Mouse (Mus musculus): ENCODE data around the gene Uncx.

Uncx gene

DNA sequence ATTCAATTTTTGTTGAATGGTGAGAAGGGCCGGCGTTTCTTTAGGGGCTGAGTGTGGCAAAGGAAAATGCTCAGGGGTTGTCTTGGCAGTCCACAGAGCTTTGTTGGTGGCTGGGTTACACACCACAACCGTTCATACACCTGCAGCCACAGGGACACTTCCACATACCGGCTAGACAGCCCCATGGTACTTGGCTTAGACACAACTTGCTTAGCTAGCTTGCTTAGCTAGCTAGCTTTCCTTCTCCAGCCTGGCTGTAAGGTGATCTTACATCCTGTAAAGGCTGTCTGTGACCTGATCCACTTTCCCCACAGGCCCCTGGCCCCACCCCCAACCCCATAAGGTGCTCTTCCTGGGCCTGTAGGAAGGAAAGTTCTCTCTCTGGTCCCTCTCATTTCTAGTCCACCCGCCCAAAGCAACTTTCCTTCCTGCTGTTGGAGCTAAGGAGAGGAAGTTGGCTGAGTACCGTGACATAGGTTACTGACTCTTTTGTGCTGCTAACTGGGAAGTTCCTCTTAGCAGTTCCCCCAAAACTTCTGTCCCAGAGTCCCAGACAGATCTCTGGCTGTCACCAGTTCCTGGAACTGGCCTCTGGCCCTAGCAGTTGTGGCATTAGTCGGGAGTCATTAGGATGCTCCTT lies 12.3 kb downstream of the Uncx start:
- H3K27me3 ChIP-seq (ENCODE audit: insufficient read depth, low read length): peaks cover 96% of the 10 kb centered on the region
- no peak overlapping the region for H3K4me3 ChIP-seq (replicated peaks; ENCODE audit: low read length)
- no peaks in the 10 kb centered on the region for H3K36me3 ChIP-seq (ENCODE audit: insufficient read depth, low read length)
- no peak for TF ChIP-seq POU5F1 (IDR thresholded peaks at IDR 0.05; ENCODE audit: borderline replicate concordance, low read length)
- no peak for TF ChIP-seq NANOG (IDR thresholded peaks at IDR 0.05; ENCODE audit: borderline replicate concordance, low read length)
- no peak for TF ChIP-seq CTCF (conservative IDR thresholded peaks at IDR 0.05; ENCODE audit: low read length)
- peaks cover 4% of the 10 kb centered on the region; the same call in 1 of the 2 replicates for H3K9me3 ChIP-seq (ENCODE audit: low read length)
- H3K4me1 ChIP-seq (replicated peaks; ENCODE audit: low read depth, low read length): peaks cover 74% of the 10 kb centered on the region

DNA sequence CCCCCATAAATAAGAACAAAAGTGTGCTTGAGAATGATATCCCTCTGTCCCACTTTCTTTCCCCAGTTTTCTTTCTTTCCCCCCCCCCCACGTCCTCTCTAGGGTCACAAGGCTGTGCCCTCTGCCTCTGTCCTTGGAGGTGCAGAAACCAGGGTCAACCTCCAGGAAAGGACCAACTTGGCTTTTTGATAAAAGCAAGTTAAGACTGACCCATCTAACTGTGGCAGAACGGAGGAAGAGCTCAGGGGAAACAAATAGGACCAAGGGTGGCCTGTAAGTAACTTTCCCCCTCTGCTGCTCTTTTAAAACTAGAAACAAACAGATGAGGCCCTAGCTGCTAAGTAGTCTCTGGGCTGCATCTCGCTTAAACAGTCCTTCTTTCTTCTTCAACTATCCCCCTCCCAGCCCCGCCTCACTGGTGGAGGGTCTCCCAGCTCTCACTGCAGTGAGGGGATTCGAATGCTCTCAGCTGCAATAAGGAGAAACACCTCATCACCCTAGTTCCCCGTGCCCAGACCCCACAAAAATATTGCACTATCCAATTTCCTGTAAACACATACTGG lies 12.9 kb downstream of the Uncx start:
- no peak for TF ChIP-seq NANOG (IDR thresholded peaks at IDR 0.05; ENCODE audit: borderline replicate concordance, low read length)
- TF ChIP-seq POU5F1 (IDR thresholded peaks at IDR 0.05; ENCODE audit: borderline replicate concordance, low read length): no peak
- TF ChIP-seq CTCF (conservative IDR thresholded peaks at IDR 0.05; ENCODE audit: low read length): no peak
- H3K4me1 ChIP-seq (replicated peaks; ENCODE audit: low read depth, low read length): peaks cover 72% of the 10 kb centered on the region

GRCm38 (mm10) chr5:139557079-139557478 lies 13.8 kb downstream of the Uncx start:
- Histone ChIP-seq H3K36me3 (ENCODE audit: insufficient read depth, low read length) (no peaks in the 10 kb centered on the region), H3K4me1 (replicated peaks; ENCODE audit: low read depth, low read length) (peaks cover 66% of the 10 kb centered on the region), H3K4me3 (replicated peaks; ENCODE audit: low read length) (no peak overlapping the region; the same call in 1 of the 2 replicates), H3K9me3 (ENCODE audit: low read length) (peaks cover 4% of the 10 kb centered on the region; the same call in 1 of the 2 replicates), H3K27me3 (ENCODE audit: insufficient read depth, low read length) (peaks cover 97% of the 10 kb centered on the region)
- TF ChIP-seq POU5F1 (IDR thresholded peaks at IDR 0.05; ENCODE audit: borderline replicate concordance, low read length): no peak
- no peak for TF ChIP-seq NANOG (IDR thresholded peaks at IDR 0.05; ENCODE audit: borderline replicate concordance, low read length)
- TF ChIP-seq CTCF (conservative IDR thresholded peaks at IDR 0.05; ENCODE audit: low read length): no peak

More for the DNA sequence above, 12.9 kb downstream of the Uncx start:
- no peaks in the 10 kb centered on the region for H3K36me3 ChIP-seq (ENCODE audit: insufficient read depth, low read length)
- H3K27me3 ChIP-seq (ENCODE audit: insufficient read depth, low read length): peaks cover 96% of the 10 kb centered on the region
- peaks cover 4% of the 10 kb centered on the region; the same call in 1 of the 2 replicates for H3K9me3 ChIP-seq (ENCODE audit: low read length)
- no peak overlapping the region for H3K4me3 ChIP-seq (replicated peaks; ENCODE audit: low read length)

- Histone ChIP-seq H3K4me1 (replicated peaks; ENCODE audit: low read depth, low read length) (peaks cover 59% of the 10 kb centered on the region), H3K4me3 (replicated peaks; ENCODE audit: low read length) (peak overlapping the region; percentile 43), H3K9me3 (ENCODE audit: low read length) (peaks cover 4% of the 10 kb centered on the region; the same call in 1 of the 2 replicates), H3K27me3 (ENCODE audit: insufficient read depth, low read length) (peaks cover 95% of the 10 kb centered on the region), H3K36me3 (ENCODE audit: insufficient read depth, low read length) (no peaks in the 10 kb centered on the region)
- no peak for TF ChIP-seq NANOG (IDR thresholded peaks at IDR 0.05; ENCODE audit: borderline replicate concordance, low read length)
- TF ChIP-seq POU5F1 (IDR thresholded peaks at IDR 0.05; ENCODE audit: borderline replicate concordance, low read length): no peak
- no peak for TF ChIP-seq CTCF (conservative IDR thresholded peaks at IDR 0.05; ENCODE audit: low read length)
These were observed 14.5 kb downstream of the Uncx start for GRCm38 (mm10) chr5:139557531-139558467.

DNA sequence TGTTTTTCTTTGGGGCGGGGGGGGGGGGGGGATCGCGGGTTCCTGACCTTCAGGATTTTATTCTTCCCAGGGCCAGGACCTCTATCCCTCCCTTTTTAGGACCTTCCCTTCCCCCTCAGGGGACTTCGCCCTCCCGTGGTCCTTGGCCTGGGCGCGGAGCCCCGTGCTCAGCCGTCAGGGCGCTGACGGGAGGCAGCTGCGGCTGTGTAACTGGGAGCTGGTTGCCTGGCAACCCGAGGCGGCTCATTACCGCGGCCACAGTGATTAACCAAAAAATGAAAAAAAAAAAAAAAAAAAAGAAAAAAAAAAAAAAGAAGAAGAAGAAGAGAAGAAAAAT lies 15.1 kb downstream of the Uncx start:
- Histone ChIP-seq H3K9me3 (ENCODE audit: low read length) (peaks cover 4% of the 10 kb centered on the region; the same call in 1 of the 2 replicates), H3K36me3 (ENCODE audit: insufficient read depth, low read length) (no peaks in the 10 kb centered on the region), H3K4me1 (replicated peaks; ENCODE audit: low read depth, low read length) (peaks cover 54% of the 10 kb centered on the region), H3K27me3 (ENCODE audit: insufficient read depth, low read length) (peaks cover 95% of the 10 kb centered on the region), H3K4me3 (replicated peaks; ENCODE audit: low read length) (peak overlapping the region; percentile 43)
- no peak for TF ChIP-seq POU5F1 (IDR thresholded peaks at IDR 0.05; ENCODE audit: borderline replicate concordance, low read length)
- TF ChIP-seq CTCF (conservative IDR thresholded peaks at IDR 0.05; ENCODE audit: low read length): no peak
- no peak for TF ChIP-seq NANOG (IDR thresholded peaks at IDR 0.05; ENCODE audit: borderline replicate concordance, low read length)

GRCm38 (mm10) chr5:139558917-139559660 lies 15.8 kb downstream of the Uncx start:
- H3K4me3 ChIP-seq (replicated peaks; ENCODE audit: low read length): no peak overlapping the region

GRCm38 (mm10) chr5:139559782-139560181 lies 16.5 kb downstream of the Uncx start:
- Histone ChIP-seq H3K36me3 (ENCODE audit: insufficient read depth, low read length) (no peaks in the 10 kb centered on the region), H3K9me3 (ENCODE audit: low read length) (peaks cover 4% of the 10 kb centered on the region; the same call in 1 of the 2 replicates), H3K4me3 (replicated peaks; ENCODE audit: low read length) (no peak overlapping the region), H3K27me3 (ENCODE audit: insufficient read depth, low read length) (peaks cover 93% of the 10 kb centered on the region), H3K4me1 (replicated peaks; ENCODE audit: low read depth, low read length) (peaks cover 45% of the 10 kb centered on the region)
- TF ChIP-seq NANOG (IDR thresholded peaks at IDR 0.05; ENCODE audit: borderline replicate concordance, low read length) (no peak), POU5F1 (IDR thresholded peaks at IDR 0.05; ENCODE audit: borderline replicate concordance, low read length) (no peak), CTCF (conservative IDR thresholded peaks at IDR 0.05; ENCODE audit: low read length) (no peak)

More at GRCm38 (mm10) chr5:139558917-139559660, 15.8 kb downstream of the Uncx start:
- peaks cover 93% of the 10 kb centered on the region for H3K27me3 ChIP-seq (ENCODE audit: insufficient read depth, low read length)
- TF ChIP-seq CTCF (conservative IDR thresholded peaks at IDR 0.05; ENCODE audit: low read length): no peak
- H3K4me1 ChIP-seq (replicated peaks; ENCODE audit: low read depth, low read length): peaks cover 50% of the 10 kb centered on the region
- no peaks in the 10 kb centered on the region for H3K36me3 ChIP-seq (ENCODE audit: insufficient read depth, low read length)
- H3K9me3 ChIP-seq (ENCODE audit: low read length): peaks cover 4% of the 10 kb centered on the region; the same call in 1 of the 2 replicates

All from E14TG2a.4 (cell line).